Mouse (Mus musculus) bone marrow macrophage, adult 2 months (primary cell): ENCODE results near the gene Catsper4.

ENCODE experiments used
- CTCF ChIP-seq: IDR thresholded peaks from 2 replicates; pipeline ENCODE4 v1.5.1; 2012; ENCODE audit warnings: low read depth, mild to moderate bottlenecking, low read length, moderate library complexity
- POLR2A ChIP-seq: IDR thresholded peaks from 2 replicates; pipeline ENCODE4 v1.6.1; 2012; ENCODE audit warnings: mild to moderate bottlenecking, low read depth, low read length, borderline replicate concordance

GRCm38 (mm10) chr4:134199371-134199770 lies 27.8 kb downstream of the Catsper4 start:
- TF ChIP-seq CTCF (no peak), POLR2A (no peak)
